Mouse (Mus musculus) kidney, adult 2 months (tissue): ENCODE measurements around the gene Ormdl2. TPM values are rescaled to one million over a fixed set of nuclear protein-coding genes. Genes with fewer than 3 reads are reported as not detected.
A peak's percentile ranks its signal among the peaks of the same experiment; 100 is the strongest.

Experiments used
- DNase-seq: peaks from one replicate; pipeline ENCODE4 v3.0.0; 2021
- H3K27ac ChIP-seq: fragments of 200-500 bp; 2 replicates; pipeline ENCODE4 v1.5.1; 2012; ENCODE audit warnings: low read depth, low read length, control low read depth, inconsistent platforms; ENCODE audit not compliant: insufficient read depth
- H3K27me3 ChIP-seq: fragments of 200-500 bp; replicated peaks from 2 replicates; pipeline ENCODE4 v1.6.1; 2012; ENCODE audit warnings: mild to moderate bottlenecking, moderate library complexity, low read length, inconsistent platforms; ENCODE audit not compliant: control insufficient read depth, insufficient read depth
- H3K36me3 ChIP-seq: fragments of 200-500 bp; 2 replicates; pipeline ENCODE4 v1.6.1; 2012; ENCODE audit warnings: mild to moderate bottlenecking, moderate library complexity, low read length, inconsistent platforms; ENCODE audit not compliant: control insufficient read depth, insufficient read depth
- H3K4me1 ChIP-seq: fragments of 200-500 bp; 2 replicates; pipeline ENCODE4 v1.6.1; 2011; ENCODE audit warnings: low read length; ENCODE audit not compliant: control insufficient read depth, insufficient read depth
- H3K4me3 ChIP-seq: fragments of 200-500 bp; 2 replicates; pipeline ENCODE4 v1.5.1; 2011; ENCODE audit warnings: mild to moderate bottlenecking, low read depth, low read length, control low read depth; ENCODE audit not compliant: insufficient read depth
- CTCF ChIP-seq: fragments of 200-500 bp; conservative IDR thresholded peaks from 2 replicates; pipeline ENCODE4 v1.5.1; 2011; ENCODE audit warnings: low read depth, mild to moderate bottlenecking, control low read depth, low read length, moderate library complexity, mixed read lengths; ENCODE audit not compliant: insufficient read depth, insufficient read length
- POLR2A ChIP-seq: fragments of 200-500 bp; IDR thresholded peaks from one replicate; pipeline ENCODE4 v1.6.1; 2011; ENCODE audit warnings: low read depth, low read length, control low read depth
- WGBS: fragments of 180-500 bp; shearing (Covaris S2); methylation state at CpG from one replicate; pipeline ENCODE4 v1.1.7; 2018; 5-methylcytosine and 5-hydroxymethylcytosine counted together
- polyA plus RNA-seq: library from polyadenylated mRNA; depleted of rRNA; stranded (reverse); fragments of >200 nt; gene quantifications from 2 replicates; pipeline ENCODE4 v1.2.3, GENCODE M21; 2012; rRNA removed

Ormdl2 gene
- polyA plus RNA-seq, 1 experiment, result 82.9 TPM

- TF ChIP-seq CTCF (peak; percentile 39), POLR2A (no peak)
- Histone ChIP-seq H3K27ac (no peak overlapping the region), H3K4me3 (no peak overlapping the region), H3K36me3 (no peaks in the 10 kb centered on the region), H3K4me1 (peaks cover 3% of the 10 kb centered on the region; the same call in 1 of the 2 replicates), H3K27me3 (no peaks in the 10 kb centered on the region)
- no peak for DNase-seq
- WGBS, result 19% methylated on average over 5 of the region's 5 CpGs
Measured at GRCm38 (mm10) chr10:128773685-128774084, 47.8 kb downstream of the Ormdl2 start.

- WGBS, result 86% methylated on average over 2 of the region's 2 CpGs
- DNase-seq, result peak; percentile 21
Measured at GRCm38 (mm10) chr10:128772895-128773294, 48.5 kb downstream of the Ormdl2 start.

More at GRCm38 (mm10) chr10:128772895-128773294, 48.5 kb downstream of the Ormdl2 start:
- no peak overlapping the region for H3K27ac ChIP-seq
- no peaks in the 10 kb centered on the region for H3K36me3 ChIP-seq
- H3K4me1 ChIP-seq, result no peaks in the 10 kb centered on the region
- H3K4me3 ChIP-seq, result no peak overlapping the region
- H3K27me3 ChIP-seq, result no peaks in the 10 kb centered on the region
- TF ChIP-seq POLR2A, result no peak
- TF ChIP-seq CTCF, result peak; percentile 7; the same call in 1 of the 2 replicates

Other genes with a start within 250 kb of the Ormdl2 start
- gene Erbb3, start 232.0 kb downstream of the Ormdl2 start, polyA plus RNA-seq, result 26.9 and 30.2 TPM in 2 replicates
- 520 and 798 TPM in 2 replicates for gene Rps26, start 194.9 kb downstream of the Ormdl2 start, polyA plus RNA-seq
- gene Ikzf4, start 175.7 kb downstream of the Ormdl2 start, polyA plus RNA-seq, result 2.9 and 3.2 TPM in 2 replicates
- 76.3 and 84.1 TPM in 2 replicates for gene Suox, start 147.6 kb downstream of the Ormdl2 start, polyA plus RNA-seq
- 101 and 111 TPM in 2 replicates for gene Rab5b, start 125.4 kb downstream of the Ormdl2 start, polyA plus RNA-seq
- 0.61 and 1.0 TPM in 2 replicates for gene Pmel, start 117.5 kb downstream of the Ormdl2 start, polyA plus RNA-seq
- 12.4 and 12.7 TPM in 2 replicates for gene Cdk2, start 116.6 kb downstream of the Ormdl2 start, polyA plus RNA-seq
- gene Dgka, start 76.8 kb downstream of the Ormdl2 start, polyA plus RNA-seq, result 17.4 and 24.5 TPM in 2 replicates
- gene Pym1, start 73.8 kb downstream of the Ormdl2 start, polyA plus RNA-seq, result 17.6 and 20.0 TPM in 2 replicates
- gene Mmp19, start 30.7 kb downstream of the Ormdl2 start, polyA plus RNA-seq, result 1.7 and 2.5 TPM in 2 replicates
- gene Dnajc14, start 17.6 kb downstream of the Ormdl2 start, polyA plus RNA-seq, result 16.2 and 17.3 TPM in 2 replicates
- gene Tmem198b, start 17.3 kb downstream of the Ormdl2 start, polyA plus RNA-seq, result 10.0 and 11.8 TPM in 2 replicates
- gene Sarnp, start 4.3 kb downstream of the Ormdl2 start, polyA plus RNA-seq, result 5.6 and 13.7 TPM in 2 replicates
- 2.5 and 2.9 TPM in 2 replicates for gene Gdf11, start 70.1 kb upstream of the Ormdl2 start, polyA plus RNA-seq
- 713 and 847 TPM in 2 replicates for gene Cd63, start 79.3 kb upstream of the Ormdl2 start, polyA plus RNA-seq
- 38.9 and 46.0 TPM in 2 replicates for gene Rdh5, start 101.2 kb upstream of the Ormdl2 start, polyA plus RNA-seq
- 339 and 365 TPM in 2 replicates for gene Bloc1s1, start 102.4 kb upstream of the Ormdl2 start, polyA plus RNA-seq
- gene Itga7, start 112.2 kb upstream of the Ormdl2 start, polyA plus RNA-seq, result 14.6 and 17.8 TPM in 2 replicates
- 234 and 269 TPM in 2 replicates for gene Mettl7b, start 139.3 kb upstream of the Ormdl2 start, polyA plus RNA-seq
- not detected in 2 replicates for gene Olfr9, start 167.8 kb upstream of the Ormdl2 start, polyA plus RNA-seq
- gene Olfr763, start 189.1 kb upstream of the Ormdl2 start, polyA plus RNA-seq, result not detected in 2 replicates
- gene Olfr764-ps1, start 218.3 kb upstream of the Ormdl2 start, polyA plus RNA-seq, result not detected in 2 replicates
- not detected in 2 replicates for gene Olfr765, start 228.4 kb upstream of the Ormdl2 start, polyA plus RNA-seq
- not detected in 2 replicates for gene Olfr766-ps1, start 247.3 kb upstream of the Ormdl2 start, polyA plus RNA-seq